Mouse (Mus musculus): ENCODE data around the gene Syt11. TPM values are rescaled to one million over a fixed set of nuclear protein-coding genes. Genes with fewer than 3 reads are reported as not detected.

The Syt11 gene
- polyA plus RNA-seq, 1 experiment: 6.1 TPM

DNA sequence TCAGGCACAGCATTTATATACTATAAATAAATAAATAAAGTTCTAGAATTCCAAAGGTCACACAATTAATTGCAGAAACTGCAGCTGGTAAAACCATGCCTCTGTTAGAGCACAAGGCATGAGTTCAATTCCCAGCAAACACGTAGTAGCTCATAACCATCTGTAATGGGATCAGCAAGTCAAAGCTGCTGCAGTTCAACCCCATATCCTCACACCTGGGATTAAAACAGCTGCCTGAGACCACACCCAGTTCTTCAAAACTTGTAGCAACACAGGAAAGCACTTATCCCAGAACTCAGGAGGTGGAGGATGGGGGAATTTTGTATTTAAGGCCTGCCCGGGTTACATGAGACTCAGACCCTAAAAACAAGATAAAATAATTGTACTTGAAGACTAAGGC, 60.2 kb downstream of the Syt11 start:
- Histone ChIP-seq H3K27me3 (ENCODE audit: control insufficient read depth, insufficient read depth, insufficient read length) (no peaks in the 10 kb centered on the region), H3K4me3 (ENCODE audit: insufficient read depth, poor library complexity, severe bottlenecking) (no peak overlapping the region), H3ac (ENCODE audit: control insufficient read depth, insufficient read length, low read depth) (no peak overlapping the region), H3K79me3 (ENCODE audit: low read depth) (peaks cover 3% of the 10 kb centered on the region), H3K79me2 (ENCODE audit: control insufficient read depth, insufficient read depth) (peaks cover 11% of the 10 kb centered on the region), H3K36me3 (ENCODE audit: control insufficient read depth, insufficient read depth) (peaks cover 53% of the 10 kb centered on the region)
- TF ChIP-seq MYOD1 (IDR thresholded peaks at IDR 0.05; ENCODE audit: control insufficient read depth, insufficient read length, low read depth) (no peak), USF1 (IDR thresholded peaks at IDR 0.05; ENCODE audit: low read depth) (no peak), CEBPB (IDR thresholded peaks at IDR 0.05; ENCODE audit: low read depth) (no peak), MAX (IDR thresholded peaks at IDR 0.05) (no peak), CTCF (IDR thresholded peaks at IDR 0.05; ENCODE audit: control insufficient read depth, insufficient read depth, insufficient read length) (no peak)

DNA sequence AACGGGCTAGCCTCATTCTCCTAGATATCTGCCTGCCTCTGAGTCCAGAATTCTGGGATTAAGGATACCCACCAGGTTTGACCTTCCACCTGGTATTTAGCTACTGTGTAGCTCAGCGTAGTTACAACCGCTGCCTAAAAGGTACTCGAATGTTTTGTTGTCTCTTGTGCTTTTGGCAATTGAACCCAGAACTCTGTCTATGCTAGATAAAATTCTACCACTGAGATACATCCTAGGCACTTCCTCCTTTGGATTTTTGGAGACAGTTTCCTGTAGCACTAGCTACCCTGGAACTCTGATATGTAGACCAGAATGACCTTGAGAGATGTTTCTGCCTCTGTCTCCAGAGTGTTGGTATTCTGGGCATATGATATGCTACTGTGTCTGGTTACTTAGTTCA, 61.3 kb downstream of the Syt11 start:
- peaks cover 54% of the 10 kb centered on the region for H3K36me3 ChIP-seq (ENCODE audit: control insufficient read depth, insufficient read depth)
- H3K27me3 ChIP-seq (ENCODE audit: control insufficient read depth, insufficient read depth, insufficient read length): no peaks in the 10 kb centered on the region
- H3ac ChIP-seq (ENCODE audit: control insufficient read depth, insufficient read length, low read depth): no peak overlapping the region
- peaks cover 3% of the 10 kb centered on the region for H3K79me3 ChIP-seq (ENCODE audit: low read depth)
- no peak overlapping the region for H3K4me3 ChIP-seq (ENCODE audit: insufficient read depth, poor library complexity, severe bottlenecking)
- TF ChIP-seq MAX (IDR thresholded peaks at IDR 0.05): no peak
- TF ChIP-seq MYOD1 (IDR thresholded peaks at IDR 0.05; ENCODE audit: control insufficient read depth, insufficient read length, low read depth): no peak
- TF ChIP-seq CTCF (IDR thresholded peaks at IDR 0.05; ENCODE audit: control insufficient read depth, insufficient read depth, insufficient read length): no peak
- TF ChIP-seq CEBPB (IDR thresholded peaks at IDR 0.05; ENCODE audit: low read depth): no peak
- TF ChIP-seq FOSL1 (IDR thresholded peaks at IDR 0.05; ENCODE audit: insufficient read depth, low read length, poor library complexity, severe bottlenecking): no peak
- no peak for TF ChIP-seq USF1 (IDR thresholded peaks at IDR 0.05; ENCODE audit: low read depth)
- no peak for TF ChIP-seq MYOG (IDR thresholded peaks at IDR 0.05; ENCODE audit: control insufficient read depth, extremely low read depth, insufficient read length)
- peaks cover 11% of the 10 kb centered on the region for H3K79me2 ChIP-seq (ENCODE audit: control insufficient read depth, insufficient read depth)

DNA sequence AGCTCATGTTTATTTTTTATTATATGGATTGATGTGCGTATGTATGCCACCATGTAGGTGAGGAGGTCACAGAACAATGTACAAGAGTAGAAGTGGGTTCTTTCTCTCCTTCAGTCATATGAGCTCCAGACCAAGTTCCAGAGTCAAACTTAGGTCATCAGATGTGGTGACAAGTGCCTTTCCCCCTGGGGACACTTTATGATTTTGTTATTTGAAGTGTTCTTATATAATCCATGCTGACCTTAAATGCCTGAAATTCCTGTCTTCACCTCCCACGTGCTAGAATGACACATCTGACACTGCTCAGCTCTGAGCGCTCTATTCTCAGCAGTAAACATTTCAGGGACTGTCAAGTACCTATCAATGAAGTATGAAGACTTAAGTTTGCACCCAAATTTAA, 73.7 kb downstream of the Syt11 start:
- TF ChIP-seq MYOD1 (IDR thresholded peaks at IDR 0.05; ENCODE audit: control insufficient read depth, insufficient read length, low read depth) (no peak), CTCF (IDR thresholded peaks at IDR 0.05; ENCODE audit: control insufficient read depth, insufficient read depth, insufficient read length) (no peak), MYOG (IDR thresholded peaks at IDR 0.05; ENCODE audit: control insufficient read depth, extremely low read depth, insufficient read length) (no peak), MAX (IDR thresholded peaks at IDR 0.05) (no peak), CEBPB (IDR thresholded peaks at IDR 0.05; ENCODE audit: low read depth) (no peak), FOSL1 (IDR thresholded peaks at IDR 0.05; ENCODE audit: insufficient read depth, low read length, poor library complexity, severe bottlenecking) (no peak), USF1 (IDR thresholded peaks at IDR 0.05; ENCODE audit: low read depth) (no peak)
- no peaks in the 10 kb centered on the region for H3K27me3 ChIP-seq (ENCODE audit: control insufficient read depth, insufficient read depth, insufficient read length)
- no peak overlapping the region for H3K4me3 ChIP-seq (ENCODE audit: insufficient read depth, poor library complexity, severe bottlenecking)
- H3K36me3 ChIP-seq (ENCODE audit: control insufficient read depth, insufficient read depth): peaks cover 95% of the 10 kb centered on the region
- H3K79me2 ChIP-seq (ENCODE audit: control insufficient read depth, insufficient read depth): peaks cover 56% of the 10 kb centered on the region
- peaks cover 14% of the 10 kb centered on the region for H3K79me3 ChIP-seq (ENCODE audit: low read depth)
- no peak overlapping the region for H3ac ChIP-seq (ENCODE audit: control insufficient read depth, insufficient read length, low read depth)

DNA sequence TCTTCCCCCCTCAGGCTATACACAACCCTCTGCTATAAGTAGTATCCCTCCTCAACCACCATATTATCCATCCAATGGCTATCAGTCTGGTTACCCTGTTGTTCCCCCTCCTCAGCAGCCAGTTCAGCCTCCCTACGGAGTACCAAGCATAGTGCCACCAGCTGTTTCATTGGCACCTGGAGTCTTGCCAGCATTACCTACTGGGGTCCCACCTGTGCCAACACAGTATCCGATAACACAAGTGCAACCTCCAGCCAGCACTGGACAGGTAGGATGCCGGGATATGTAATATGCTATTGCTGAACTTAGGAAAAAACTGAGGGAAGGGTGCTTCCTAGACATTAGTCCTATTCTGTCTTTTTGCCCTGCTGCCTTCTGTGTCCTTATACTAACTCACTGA, 74.7 kb downstream of the Syt11 start:
- peaks cover 96% of the 10 kb centered on the region for H3K36me3 ChIP-seq (ENCODE audit: control insufficient read depth, insufficient read depth)
- TF ChIP-seq CTCF (IDR thresholded peaks at IDR 0.05; ENCODE audit: control insufficient read depth, insufficient read depth, insufficient read length): no peak
- no peak for TF ChIP-seq MYOD1 (IDR thresholded peaks at IDR 0.05; ENCODE audit: control insufficient read depth, insufficient read length, low read depth)
- TF ChIP-seq CEBPB (IDR thresholded peaks at IDR 0.05; ENCODE audit: low read depth): no peak
- TF ChIP-seq USF1 (IDR thresholded peaks at IDR 0.05; ENCODE audit: low read depth): no peak
- no peak for TF ChIP-seq FOSL1 (IDR thresholded peaks at IDR 0.05; ENCODE audit: insufficient read depth, low read length, poor library complexity, severe bottlenecking)
- no peak overlapping the region for H3ac ChIP-seq (ENCODE audit: control insufficient read depth, insufficient read length, low read depth)
- H3K27me3 ChIP-seq (ENCODE audit: control insufficient read depth, insufficient read depth, insufficient read length): no peaks in the 10 kb centered on the region
- peaks cover 48% of the 10 kb centered on the region for H3K79me2 ChIP-seq (ENCODE audit: control insufficient read depth, insufficient read depth)
- H3K79me3 ChIP-seq (ENCODE audit: low read depth): peaks cover 11% of the 10 kb centered on the region
- no peak overlapping the region for H3K4me3 ChIP-seq (ENCODE audit: insufficient read depth, poor library complexity, severe bottlenecking)

DNA sequence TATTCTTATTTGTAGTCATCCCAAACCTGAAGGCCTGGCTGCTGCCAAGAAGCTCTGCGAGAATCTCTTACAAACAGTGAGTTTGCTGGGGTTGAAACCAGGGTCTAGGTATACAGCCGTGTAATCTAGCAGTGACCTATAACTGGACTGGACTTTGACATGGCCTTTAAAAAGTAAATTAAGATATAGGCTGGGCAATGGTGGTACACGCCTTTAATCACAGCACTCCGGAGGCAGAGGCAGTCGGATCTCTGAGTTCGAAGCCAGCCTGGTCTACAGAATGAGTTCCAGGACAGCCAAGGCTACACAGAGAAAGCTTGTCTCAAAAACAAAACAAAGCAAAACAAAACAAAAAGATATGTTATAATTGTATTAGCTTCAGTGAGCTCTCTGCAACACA, 76.1 kb downstream of the Syt11 start:
- H3K27me3 ChIP-seq (ENCODE audit: control insufficient read depth, insufficient read depth, insufficient read length): no peaks in the 10 kb centered on the region
- peaks cover 35% of the 10 kb centered on the region for H3K79me2 ChIP-seq (ENCODE audit: control insufficient read depth, insufficient read depth)
- H3ac ChIP-seq (ENCODE audit: control insufficient read depth, insufficient read length, low read depth): no peak overlapping the region
- TF ChIP-seq FOSL1 (IDR thresholded peaks at IDR 0.05; ENCODE audit: insufficient read depth, low read length, poor library complexity, severe bottlenecking) (no peak), CTCF (IDR thresholded peaks at IDR 0.05; ENCODE audit: control insufficient read depth, insufficient read depth, insufficient read length) (no peak), MAX (IDR thresholded peaks at IDR 0.05) (no peak), MYOG (IDR thresholded peaks at IDR 0.05; ENCODE audit: control insufficient read depth, extremely low read depth, insufficient read length) (no peak), CEBPB (IDR thresholded peaks at IDR 0.05; ENCODE audit: low read depth) (no peak)
- peaks cover 96% of the 10 kb centered on the region for H3K36me3 ChIP-seq (ENCODE audit: control insufficient read depth, insufficient read depth)
- H3K79me3 ChIP-seq (ENCODE audit: low read depth): peaks cover 9% of the 10 kb centered on the region
- H3K4me3 ChIP-seq (ENCODE audit: insufficient read depth, poor library complexity, severe bottlenecking): no peak overlapping the region

DNA sequence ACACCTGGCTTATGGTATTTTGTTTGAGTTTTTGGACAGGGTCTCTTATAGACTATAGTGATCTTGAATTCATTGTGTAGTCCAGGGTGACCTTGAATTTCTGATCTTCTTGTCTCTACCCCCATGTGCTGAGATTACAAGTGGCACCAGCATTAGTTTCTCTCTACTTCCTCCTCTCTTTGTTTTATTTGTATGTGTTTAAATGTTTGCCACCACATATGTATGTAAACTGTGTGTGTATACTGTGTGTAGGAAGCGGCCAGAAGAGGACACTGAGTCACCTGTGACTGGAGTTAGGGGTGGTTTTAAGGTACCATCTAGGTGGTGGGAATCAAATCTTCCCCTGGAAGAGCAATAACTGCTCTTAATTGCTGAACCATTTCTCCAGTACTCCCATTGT, 76.9 kb downstream of the Syt11 start:
- TF ChIP-seq CEBPB (IDR thresholded peaks at IDR 0.05; ENCODE audit: low read depth) (no peak), CTCF (IDR thresholded peaks at IDR 0.05; ENCODE audit: control insufficient read depth, insufficient read depth, insufficient read length) (no peak), FOSL1 (IDR thresholded peaks at IDR 0.05; ENCODE audit: insufficient read depth, low read length, poor library complexity, severe bottlenecking) (no peak), MAX (IDR thresholded peaks at IDR 0.05) (no peak), MYOD1 (IDR thresholded peaks at IDR 0.05; ENCODE audit: control insufficient read depth, insufficient read length, low read depth) (no peak), USF1 (IDR thresholded peaks at IDR 0.05; ENCODE audit: low read depth) (no peak), MYOG (IDR thresholded peaks at IDR 0.05; ENCODE audit: control insufficient read depth, extremely low read depth, insufficient read length) (no peak)

More for the DNA sequence above, 76.9 kb downstream of the Syt11 start:
- H3K27me3 ChIP-seq (ENCODE audit: control insufficient read depth, insufficient read depth, insufficient read length): no peaks in the 10 kb centered on the region
- H3ac ChIP-seq (ENCODE audit: control insufficient read depth, insufficient read length, low read depth): no peak overlapping the region
- H3K79me2 ChIP-seq (ENCODE audit: control insufficient read depth, insufficient read depth): peaks cover 29% of the 10 kb centered on the region
- peaks cover 95% of the 10 kb centered on the region for H3K36me3 ChIP-seq (ENCODE audit: control insufficient read depth, insufficient read depth)
- H3K4me3 ChIP-seq (ENCODE audit: insufficient read depth, poor library complexity, severe bottlenecking): no peak overlapping the region
- peaks cover 11% of the 10 kb centered on the region for H3K79me3 ChIP-seq (ENCODE audit: low read depth)
